Mouse (Mus musculus) monocyte, adult 2 months (primary cell): ENCODE measurements around the gene Hk2.

Experiments
- DNase-seq, 2 experiments: peaks; one replicate each; pipeline ENCODE4 v3.0.0; 2022; ENCODE audit warnings: low spot score in 2 of 2, low read depth in 1 of 2

Gene Hk2

DNA sequence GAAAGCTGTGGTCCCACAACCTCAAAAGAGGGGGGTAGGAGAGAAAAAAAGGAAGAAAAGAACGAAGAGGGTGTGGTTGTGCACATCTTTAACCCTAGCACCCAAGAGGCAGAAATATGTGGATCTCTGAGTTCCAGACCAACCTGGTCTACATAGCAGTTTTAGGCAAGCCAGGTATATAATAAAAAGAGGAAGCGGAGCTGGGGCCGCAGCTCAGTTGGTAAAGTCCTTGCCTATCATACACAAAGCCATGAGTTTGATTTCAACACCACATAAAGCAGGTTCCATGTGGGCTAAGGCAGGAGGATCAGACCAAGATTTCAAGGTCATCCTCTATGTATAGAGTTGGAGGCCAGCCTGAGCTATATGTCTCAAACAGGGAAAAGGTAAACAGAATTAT is 4.0 kb downstream of the Hk2 start:
- no peak for DNase-seq

DNA sequence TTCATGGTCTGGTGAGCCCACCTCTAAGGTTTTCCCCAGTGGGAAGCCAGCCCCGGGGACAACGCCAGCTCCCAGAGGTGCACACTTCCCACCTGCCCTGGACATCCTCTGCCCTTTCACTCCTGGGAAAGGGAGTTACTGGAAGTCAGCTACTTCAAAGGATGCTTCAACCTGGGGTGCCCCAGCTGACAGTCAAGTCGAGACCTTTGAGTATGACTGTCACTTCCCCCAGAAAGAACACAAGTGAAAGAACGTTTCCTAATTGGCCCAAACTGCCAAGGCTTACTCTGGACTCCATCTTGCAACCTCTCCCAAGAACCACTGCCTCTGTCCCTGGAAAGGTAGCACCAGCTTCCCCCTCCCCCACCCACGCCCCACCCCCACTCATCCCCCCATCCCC is 4.5 kb downstream of the Hk2 start:
- DNase-seq: no peak

DNA sequence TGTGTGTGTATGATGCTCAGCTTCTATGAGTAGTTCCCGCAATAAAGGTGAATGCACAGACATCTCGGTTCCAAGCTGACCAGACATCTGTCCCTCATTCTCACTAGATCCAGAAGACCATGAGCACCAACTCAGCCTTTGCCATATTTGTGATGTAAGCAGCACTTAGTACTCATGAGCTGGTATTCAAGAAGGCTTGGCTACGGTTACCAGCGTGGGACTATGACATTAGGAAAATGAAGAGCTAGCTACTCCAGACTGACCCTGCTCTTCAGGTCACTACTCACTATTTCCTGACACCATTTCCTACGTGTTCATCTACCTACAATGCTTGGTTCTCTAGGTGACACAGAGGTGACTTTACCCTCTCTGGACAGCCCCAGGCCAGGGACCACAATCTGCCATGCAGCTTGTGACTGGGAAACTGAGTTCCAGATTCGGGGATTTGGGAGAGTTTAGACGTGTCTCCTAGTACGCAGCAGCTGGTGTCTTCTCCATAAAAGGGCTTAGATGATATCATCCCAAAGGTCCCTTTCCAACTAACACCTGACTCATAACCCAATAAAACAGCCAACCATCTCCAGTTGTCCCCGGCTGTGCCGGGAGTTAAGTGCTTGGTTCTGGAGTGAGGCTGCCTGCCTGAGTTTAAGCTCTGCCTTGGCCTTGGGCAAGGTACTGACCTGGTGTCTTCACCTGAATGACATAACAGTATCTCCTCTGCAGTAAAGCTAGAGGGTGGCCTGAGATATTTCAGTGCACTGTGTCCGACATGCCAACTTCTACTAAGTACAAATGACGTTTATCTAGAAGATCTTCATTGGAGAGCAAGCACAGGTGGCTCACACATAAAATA is 6.3 kb downstream of the Hk2 start:
- DNase-seq: no peak

DNA sequence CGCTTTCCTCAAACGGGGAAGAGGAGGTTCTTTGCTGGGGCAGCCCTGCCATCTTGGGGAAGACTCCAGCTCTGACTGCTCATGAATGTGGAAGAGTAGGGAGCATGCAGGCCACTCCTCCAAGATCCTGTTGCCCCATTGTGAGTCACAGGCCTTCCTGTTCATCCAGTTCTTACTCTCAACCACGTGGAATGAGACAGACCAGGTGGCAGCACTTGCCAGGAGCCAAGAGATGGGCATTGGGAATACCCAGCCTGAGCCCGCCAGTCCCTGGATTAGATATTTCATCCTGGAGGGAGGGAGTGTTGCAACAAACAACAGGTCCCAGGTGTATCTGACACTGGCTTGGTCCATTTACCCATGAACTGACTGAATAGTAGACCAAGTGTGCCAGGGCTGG is 7.6 kb downstream of the Hk2 start:
- no peak for DNase-seq

DNA sequence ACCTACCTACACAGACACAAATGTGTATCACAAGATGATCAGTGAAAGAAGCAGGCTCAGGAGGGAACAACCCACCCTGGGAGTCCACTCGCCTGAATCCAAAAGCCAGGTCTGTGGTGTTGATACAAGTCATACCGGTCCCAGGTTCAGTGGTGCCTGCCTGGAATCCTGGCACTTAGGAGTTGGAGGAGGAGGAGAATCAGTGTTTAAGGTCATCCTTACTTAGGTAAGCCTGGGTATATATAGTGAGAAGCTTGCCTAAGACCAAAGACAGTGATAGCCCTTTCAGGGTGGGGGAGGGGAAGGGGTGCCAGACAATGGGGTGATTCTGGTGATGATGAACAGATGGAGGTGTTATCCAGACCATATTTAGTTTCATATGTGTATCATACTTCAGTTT is 9.0 kb downstream of the Hk2 start:
- no peak for DNase-seq

DNA sequence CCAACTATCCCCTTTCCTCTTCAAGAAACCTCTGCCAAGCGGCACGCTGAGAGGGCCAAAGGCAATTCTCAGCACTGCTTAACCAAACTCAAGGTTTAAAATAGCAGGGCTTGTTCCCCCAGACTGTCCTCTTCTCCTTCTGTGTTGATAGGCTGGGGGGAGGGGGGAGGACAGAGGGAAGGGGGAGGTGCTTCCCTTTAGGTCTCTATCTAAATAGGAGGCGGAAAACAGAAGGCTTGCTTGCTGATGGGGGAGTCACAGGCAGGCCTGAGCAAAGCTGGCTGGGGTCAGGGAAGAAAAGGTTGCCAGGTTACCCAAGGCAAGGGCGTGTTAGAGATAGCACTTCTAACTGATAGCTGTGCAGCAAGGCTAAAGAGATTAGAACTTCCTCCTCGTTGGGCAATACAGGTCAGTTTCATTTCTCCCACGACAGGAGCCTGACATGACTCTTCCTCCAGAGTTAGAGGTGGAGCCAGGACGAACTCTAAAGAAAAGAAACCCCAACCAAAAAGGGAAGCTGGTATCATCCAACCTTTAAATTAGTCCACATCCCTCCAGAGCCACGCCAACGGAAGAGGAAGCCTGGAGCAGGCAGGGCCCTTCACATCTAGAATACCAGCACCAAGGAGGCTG is 10.3 kb downstream of the Hk2 start:
- DNase-seq: peak; percentile 52 to 57

DNA sequence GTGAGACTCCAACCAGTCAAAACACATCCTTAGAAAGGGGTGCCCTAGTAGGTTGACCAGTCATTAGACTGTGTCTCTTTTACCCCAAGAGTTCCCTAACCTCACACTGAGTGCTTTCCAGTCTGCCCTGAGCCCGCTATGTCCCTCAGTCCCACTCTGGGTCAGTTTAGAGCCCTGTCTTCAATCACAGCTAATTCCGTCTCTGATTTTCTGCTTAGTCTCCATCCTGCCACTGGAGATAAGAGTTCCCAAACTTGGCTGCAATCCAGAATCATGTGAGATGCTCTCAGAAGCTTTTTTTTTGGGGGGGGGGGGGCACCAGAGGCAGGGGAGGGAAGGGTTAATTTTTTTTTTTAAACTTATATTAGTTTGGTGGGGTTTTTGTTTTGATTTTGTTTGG is 11.5 kb downstream of the Hk2 start:
- no peak for DNase-seq

DNA sequence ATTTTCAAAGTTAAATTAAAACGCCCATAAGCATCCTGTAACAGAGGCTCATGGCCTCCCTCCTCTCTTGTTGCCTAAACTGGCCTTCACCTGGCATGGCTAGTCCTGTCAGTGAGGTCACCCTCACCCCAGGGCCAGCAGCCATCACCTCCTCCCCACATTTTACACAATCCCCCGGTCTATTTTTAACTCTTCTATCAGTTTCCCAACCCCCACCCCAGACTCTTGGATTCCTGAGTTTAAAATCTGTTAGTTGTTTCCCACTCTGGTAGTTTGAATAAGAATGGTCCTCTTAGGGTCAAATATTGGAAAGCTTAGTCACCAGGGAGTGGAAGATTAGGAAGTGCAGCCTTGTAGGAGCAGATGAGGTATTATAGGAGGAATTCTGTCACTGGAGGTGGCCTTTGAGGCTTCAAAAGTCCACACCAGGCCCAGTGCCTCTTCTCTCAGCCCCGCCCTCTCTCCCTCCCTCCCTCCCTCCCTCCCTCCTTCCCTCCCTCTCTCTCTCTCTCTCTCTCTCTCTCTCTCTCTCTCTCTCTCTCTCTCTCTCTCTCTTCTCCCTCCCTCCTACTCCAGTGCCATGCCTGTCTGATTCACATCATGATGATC is 13.4 kb downstream of the Hk2 start:
- DNase-seq: no peak

DNA sequence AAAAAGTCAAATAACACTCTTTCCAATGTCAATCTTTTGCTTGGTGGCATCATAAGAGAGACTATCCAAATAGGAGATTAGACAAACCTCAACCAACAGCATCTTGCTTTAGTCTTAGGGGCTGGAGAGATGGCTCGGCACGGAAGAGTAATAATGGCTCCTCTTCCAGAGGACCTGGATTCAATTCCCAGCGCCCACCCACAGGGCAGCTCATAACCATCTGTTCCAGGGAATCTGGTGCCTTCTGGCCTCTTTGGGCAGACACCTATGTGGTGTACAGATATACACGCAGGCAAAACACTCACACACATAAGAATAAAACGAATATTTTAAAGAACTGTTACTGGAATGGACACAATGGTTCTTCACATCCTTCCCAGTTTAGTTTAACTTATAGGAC is 15.0 kb downstream of the Hk2 start:
- no peak for DNase-seq

DNA sequence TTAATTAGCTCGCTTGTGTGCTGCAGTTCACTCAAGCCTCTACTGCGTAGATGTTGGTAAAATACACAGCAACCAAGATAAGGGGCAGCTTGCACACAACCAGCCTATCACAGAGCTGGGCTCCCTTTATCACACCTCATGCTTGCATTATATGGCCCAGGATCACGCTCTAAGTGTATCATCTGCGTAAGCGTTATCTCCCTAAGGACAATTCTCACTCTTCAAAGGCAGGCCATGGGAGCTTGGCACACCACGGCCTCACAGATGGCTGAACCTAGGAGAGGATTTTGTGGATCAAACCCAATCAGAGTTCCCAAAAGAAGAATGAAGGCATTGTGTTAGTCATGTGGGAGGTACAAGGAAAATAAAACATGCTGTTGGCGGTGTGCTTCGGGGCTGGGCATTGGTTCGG is 17.4 kb downstream of the Hk2 start:
- DNase-seq: no peak

DNA sequence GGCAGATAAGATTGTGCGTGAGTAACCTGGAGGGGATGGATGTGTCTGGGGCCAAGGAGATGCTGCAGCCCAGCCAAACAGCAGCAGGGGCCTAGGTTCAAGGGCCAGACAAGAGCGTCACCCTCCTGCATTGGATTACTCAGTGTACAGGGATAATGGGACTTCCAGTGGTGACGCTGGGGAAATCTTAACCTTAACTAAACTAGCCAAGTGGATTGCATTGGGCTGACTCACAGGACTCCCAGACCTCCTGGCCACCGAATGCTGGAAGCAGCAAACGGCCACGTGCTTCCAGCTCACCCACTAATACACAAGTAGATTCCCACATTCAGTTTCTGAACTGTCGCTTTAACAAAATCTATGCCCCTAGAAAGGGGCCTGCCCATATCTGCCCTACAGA is 18.0 kb downstream of the Hk2 start:
- DNase-seq: no peak

DNA sequence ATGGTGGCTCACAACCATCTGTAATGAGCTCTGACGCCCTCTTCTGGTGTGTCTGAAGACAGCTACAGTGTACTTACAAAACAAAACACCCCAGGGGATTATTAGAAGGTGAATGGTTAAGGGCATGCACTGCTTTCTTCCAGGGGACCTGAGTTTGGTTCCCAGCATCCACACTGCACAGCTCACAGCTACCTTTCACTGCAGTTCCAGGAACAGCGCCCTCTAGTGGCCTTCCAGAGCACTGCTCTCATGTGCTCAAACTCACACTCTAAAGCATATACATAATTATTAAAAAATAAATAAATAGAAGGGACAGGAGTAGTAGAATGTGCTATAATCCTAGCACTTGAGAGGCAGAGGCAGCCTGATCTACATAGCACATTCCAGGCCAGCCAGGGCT is 18.9 kb downstream of the Hk2 start:
- no peak for DNase-seq

DNA sequence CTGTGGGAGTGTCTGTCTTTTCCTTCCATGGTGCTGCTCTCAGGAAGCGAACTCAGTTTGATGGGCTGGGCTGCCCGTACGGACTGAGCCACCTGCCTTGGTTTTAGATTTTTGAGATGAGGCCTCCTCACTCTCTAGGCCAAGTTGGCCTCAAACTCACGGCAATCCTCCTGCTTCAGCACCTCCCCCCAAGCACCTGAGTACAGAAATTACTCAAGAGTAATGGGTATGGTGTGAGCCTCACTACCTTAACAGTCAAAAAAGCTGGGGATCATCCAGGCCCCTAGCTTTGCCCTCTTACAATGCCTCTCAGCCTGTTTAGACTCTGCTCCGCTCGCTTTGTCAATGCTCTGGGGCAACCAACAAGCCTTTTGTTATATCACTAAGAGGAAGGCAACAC is 19.5 kb downstream of the Hk2 start:
- DNase-seq: no peak

DNA sequence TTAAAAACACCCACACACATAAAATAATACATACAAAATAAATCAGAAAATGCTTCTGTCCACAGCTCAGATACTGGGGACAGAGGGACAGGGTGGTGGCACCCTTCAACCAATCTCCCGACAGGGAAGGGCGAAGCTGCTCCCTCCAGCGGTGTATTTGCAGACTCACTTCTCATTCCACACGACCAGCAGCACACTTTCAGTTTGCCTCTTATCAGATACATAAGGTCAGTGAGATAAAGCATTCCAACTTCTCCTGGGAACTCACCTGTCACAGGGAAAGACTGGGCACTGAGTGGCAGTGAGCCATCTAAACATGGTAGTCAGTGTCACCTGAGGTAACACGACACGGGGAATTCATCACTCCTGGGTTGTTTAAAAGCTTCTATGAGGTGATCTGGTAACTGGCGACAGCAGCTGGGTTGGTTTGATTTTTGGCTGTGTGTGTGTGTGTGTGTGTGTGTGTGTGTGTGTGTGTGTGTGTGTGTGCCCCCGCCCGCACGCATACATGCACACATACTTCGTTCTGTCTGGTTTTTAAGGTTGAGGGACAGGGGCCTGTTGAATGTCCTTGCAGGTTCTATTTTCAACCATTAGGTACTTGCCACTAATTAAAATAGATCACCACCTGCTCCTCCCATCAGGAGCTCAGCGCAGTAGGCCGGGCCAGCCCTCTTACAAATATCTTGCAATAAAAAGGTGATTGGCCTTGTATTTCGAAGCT is 20.5 kb downstream of the Hk2 start:
- DNase-seq: no peak

DNA sequence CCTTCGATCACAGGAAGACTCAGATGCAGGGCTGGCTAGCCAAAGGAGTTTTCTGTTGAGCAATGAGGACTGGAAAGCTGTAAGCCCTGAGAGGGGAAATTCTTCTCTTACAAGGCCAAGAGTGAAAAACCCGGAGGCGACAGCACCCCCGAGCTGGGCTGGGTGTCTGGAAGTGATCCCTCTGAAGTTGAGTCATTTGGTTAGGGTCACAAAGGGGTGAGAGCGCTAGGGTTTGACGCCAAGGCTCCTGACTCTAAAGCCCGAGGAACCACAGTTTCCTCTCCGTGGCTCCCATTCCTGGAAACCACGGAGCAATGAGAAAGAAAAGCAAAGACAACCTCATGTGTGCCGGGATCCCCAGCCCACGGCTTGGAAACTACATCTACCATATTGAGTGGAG is 21.2 kb downstream of the Hk2 start:
- peak in 1 of 2 experiments; percentile 16 for DNase-seq

DNA sequence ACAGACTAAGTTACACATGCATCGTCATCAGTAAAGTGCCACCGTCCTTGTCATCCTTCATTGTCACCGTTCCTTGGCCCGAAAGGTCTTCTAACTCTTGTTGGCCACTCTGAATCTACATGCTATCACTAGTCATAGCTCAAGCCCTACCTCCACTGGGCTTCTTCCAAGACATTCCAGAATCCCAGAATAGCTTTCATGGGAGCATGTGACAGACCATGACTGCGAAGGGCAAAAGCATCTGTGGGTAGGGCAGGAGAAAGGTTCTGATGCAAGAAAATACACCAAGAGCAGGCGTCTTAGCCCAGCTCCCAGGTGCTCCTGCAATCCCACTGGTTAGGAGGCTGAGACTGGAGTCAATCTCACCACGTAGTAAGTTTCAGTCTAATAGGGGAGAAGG is 22.5 kb downstream of the Hk2 start:
- no peak for DNase-seq

DNA sequence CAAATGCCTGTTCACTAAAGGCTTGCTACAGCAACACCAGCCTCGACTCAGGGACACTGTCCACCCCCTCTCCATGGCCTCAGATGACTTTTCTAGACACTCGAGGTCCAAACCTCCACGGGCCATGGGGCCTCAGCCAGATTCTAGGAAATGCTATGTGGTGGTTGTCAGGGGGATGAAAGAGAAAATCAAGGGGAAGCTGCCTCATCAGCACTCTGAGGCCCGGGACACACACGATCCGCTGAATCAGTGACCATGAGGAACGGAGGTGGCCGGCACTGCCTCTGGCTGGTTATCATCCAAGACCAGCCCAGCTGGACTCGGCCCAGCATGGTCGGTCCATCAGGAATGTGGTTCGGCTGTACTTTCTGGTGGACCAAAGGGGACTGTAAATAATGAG is 23.2 kb downstream of the Hk2 start:
- DNase-seq: no peak

DNA sequence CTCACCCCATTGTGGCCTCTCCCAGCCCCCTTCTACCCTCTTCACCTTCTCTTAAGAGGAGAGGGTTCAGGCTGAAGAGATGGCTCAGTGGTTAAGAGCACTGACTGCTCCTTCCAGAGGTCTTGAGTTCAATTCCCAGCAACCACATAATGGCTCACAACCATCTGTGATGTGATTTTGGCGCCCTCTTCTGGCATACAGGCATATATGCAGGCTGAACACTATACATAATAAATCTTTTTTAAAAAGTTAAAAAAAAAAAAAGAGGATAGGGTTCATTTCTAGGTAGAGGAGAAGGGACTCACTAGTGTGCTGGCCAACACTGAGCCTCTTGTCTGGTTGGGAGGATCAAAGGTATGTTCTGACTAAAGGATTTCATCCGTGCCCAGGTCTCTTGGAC is 24.2 kb downstream of the Hk2 start:
- no peak for DNase-seq

DNA sequence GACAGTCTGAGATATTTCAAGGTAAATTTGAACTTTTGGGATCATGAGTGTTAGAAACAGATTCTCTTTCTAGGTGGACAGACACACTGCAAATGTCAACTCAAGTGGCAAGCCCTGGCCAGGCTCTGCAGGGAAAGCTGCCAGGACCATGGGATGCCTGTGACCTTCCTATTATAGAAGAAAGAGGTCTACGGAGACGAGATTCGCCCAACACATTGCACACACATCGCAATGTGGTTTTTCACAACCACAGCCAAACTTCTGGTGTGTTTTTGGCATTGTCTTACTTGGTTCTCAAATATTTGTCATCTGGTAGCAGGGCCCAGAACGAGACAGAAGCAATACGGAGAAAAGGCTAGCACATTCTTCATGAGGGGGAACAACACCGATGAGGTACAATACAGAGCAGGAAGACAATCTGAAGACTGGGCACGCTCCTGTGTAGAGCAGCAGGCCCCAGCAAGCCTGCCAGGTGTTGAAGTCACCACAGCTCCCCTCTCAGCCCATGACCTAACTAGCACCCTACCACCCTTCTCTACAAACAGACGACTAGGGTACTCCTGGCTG is 26.1 kb downstream of the Hk2 start:
- DNase-seq: no peak

DNA sequence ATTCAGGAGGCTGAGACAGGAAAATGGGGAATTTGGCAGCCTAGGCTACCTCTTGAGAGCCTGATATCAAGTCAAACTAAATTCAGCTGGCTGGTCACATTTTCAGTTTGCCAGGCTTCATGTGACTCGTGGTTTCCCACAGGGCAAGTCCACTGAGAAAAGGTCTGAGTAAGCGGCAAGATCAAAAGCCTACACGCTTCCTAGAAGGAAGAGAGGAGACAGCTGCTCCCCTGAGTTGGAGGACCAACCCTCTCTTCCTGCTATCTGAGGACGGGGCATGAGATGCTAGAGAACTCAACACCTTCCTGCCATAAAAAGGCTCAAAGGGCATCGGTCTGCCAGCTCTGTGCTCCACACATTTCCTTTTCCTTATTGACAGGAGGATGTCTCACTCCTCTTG is 27.2 kb downstream of the Hk2 start:
- DNase-seq: no peak

DNA sequence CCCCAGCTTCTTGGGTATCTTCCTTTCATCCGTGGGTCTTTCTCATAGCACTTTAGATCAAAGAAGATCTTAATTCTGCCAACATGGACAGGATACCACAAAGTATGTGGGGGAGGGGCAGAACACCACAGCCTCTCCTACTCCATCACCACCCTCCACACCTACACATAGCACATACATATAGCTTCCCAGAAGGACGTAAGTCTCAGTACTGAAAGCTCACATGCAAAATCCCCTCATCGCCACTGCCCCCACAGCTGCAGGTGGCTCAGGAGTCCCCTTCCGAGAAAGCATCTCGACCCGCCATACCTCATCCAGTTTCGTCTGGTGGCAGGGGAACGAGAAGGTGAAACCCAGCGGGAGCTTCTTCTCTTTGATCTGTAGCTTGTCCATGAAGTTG is 29.7 kb downstream of the Hk2 start:
- no peak for DNase-seq

DNA sequence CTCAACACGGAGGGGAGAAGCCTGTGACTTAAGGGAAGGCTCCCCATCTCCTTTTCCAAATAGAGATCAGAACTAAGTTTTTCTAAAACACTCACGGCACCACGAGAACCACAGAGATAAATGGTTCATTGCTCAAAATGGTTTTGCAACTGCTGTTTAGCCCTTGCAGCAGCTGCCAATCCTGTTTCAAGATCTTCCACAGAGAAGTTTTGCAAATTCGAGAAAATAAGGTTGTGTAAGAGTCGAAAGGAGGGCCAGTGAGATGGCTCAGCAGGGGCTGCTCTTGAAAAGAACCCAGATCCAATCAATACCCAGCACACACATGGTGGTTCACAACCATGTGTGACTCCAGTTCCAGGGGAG is 32.8 kb downstream of the Hk2 start:
- no peak for DNase-seq
